Mouse (Mus musculus) ES-E14 (cell line): Measurements from ENCODE around the gene Cep68.

ENCODE experiments used
- CHD2 ChIP-seq: IDR thresholded peaks from 2 replicates; pipeline ENCODE4 v1.6.1; 2014; ENCODE audit warnings: mild to moderate bottlenecking, low read depth, low read length, inconsistent platforms
- HCFC1 ChIP-seq: IDR thresholded peaks from 2 replicates; pipeline ENCODE4 v1.6.1; 2012; ENCODE audit warnings: low read length, inconsistent platforms, borderline replicate concordance; ENCODE audit not compliant: insufficient read depth
- MAFK ChIP-seq: IDR thresholded peaks from 2 replicates; pipeline ENCODE4 v1.6.1; 2014; ENCODE audit warnings: mild to moderate bottlenecking, low read depth, low read length, inconsistent platforms; ENCODE audit not compliant: insufficient read depth
- ZC3H11A ChIP-seq: IDR thresholded peaks from 2 replicates; pipeline ENCODE4 v1.6.1; 2012; ENCODE audit warnings: low read depth, mild to moderate bottlenecking, inconsistent platforms, low read length, borderline replicate concordance
- ZNF384 ChIP-seq: IDR thresholded peaks from 2 replicates; pipeline ENCODE4 v1.6.1; 2012; ENCODE audit warnings: low read depth, low read length, inconsistent platforms

DNA sequence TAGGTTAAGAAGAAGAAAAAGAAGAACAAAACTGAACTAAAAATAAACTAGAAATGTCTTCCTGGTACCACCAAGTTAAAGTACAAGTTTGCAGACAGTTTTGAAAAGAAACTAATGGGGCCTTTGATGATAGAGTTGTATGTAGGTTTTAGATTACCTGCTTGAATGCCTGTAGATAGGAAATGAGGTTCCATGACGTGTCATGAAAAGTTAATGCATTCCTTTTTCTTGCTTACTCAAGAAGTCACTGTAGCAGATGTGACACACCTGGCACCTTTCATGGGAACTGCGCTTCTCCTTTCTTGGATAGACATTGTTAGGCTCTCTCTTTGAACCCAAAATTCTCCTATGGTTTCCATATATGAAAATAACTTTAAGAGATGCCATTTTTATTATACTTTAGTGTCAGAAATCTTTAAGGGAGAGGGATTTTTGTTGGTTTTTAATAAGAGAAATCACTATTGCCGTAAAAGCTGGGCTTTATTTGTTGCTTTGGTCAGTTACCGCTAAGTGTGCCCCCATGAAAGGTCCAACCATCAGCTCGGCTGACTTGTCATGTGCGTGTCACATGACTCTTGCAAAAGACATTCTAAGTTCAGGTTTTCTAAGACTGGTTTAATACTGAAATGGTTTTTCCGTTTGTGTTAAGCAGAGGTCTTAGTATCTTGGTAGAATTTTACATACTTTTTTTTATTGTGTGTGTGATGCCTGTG, 46.8 kb downstream of the Cep68 start:
- TF ChIP-seq HCFC1 (no peak), ZNF384 (no peak), ZC3H11A (no peak), MAFK (no peak), CHD2 (no peak)
